Mouse (Mus musculus) macrophage (primary cell): Measurements from ENCODE around the gene Pfdn6. TPM values are rescaled to one million over a fixed set of nuclear protein-coding genes. Genes with fewer than 3 reads are reported as not detected.

Source experiments
- H3K27ac ChIP-seq: fragments of 350-480 bp; formaldehyde crosslinking; 2 replicates; pipeline ENCODE4 v1.9.0; 2021
- H3K36me3 ChIP-seq: fragments of 350-480 bp; formaldehyde crosslinking; 2 replicates; pipeline ENCODE4 v1.9.0; 2021; ENCODE audit errors: inconsistent target
- H3K4me3 ChIP-seq: fragments of 350-480 bp; formaldehyde crosslinking; 2 replicates; pipeline ENCODE4 v1.9.0; 2021; ENCODE audit errors: inconsistent target
- H3K79me2 ChIP-seq: fragments of 350-480 bp; formaldehyde crosslinking; 2 replicates; pipeline ENCODE4 v1.9.0; 2021; ENCODE audit errors: inconsistent target
- WGBS: methylation state at CpG from one replicate; pipeline ENCODE4 v1.1.7; 2026; ENCODE audit warnings: inconsistent platforms; ENCODE audit not compliant: missing documents; 5-methylcytosine and 5-hydroxymethylcytosine counted together
- polyA plus RNA-seq: library from polyadenylated mRNA; stranded (reverse); fragments of 250-400 nt; gene quantifications from 3 replicates; pipeline ENCODE4 v1.2.4, GENCODE M21; 2018; ENCODE audit warnings: inconsistent platforms

Pfdn6 gene
- polyA plus RNA-seq, 1 experiment from 2014 or later: 39.8 TPM

DNA sequence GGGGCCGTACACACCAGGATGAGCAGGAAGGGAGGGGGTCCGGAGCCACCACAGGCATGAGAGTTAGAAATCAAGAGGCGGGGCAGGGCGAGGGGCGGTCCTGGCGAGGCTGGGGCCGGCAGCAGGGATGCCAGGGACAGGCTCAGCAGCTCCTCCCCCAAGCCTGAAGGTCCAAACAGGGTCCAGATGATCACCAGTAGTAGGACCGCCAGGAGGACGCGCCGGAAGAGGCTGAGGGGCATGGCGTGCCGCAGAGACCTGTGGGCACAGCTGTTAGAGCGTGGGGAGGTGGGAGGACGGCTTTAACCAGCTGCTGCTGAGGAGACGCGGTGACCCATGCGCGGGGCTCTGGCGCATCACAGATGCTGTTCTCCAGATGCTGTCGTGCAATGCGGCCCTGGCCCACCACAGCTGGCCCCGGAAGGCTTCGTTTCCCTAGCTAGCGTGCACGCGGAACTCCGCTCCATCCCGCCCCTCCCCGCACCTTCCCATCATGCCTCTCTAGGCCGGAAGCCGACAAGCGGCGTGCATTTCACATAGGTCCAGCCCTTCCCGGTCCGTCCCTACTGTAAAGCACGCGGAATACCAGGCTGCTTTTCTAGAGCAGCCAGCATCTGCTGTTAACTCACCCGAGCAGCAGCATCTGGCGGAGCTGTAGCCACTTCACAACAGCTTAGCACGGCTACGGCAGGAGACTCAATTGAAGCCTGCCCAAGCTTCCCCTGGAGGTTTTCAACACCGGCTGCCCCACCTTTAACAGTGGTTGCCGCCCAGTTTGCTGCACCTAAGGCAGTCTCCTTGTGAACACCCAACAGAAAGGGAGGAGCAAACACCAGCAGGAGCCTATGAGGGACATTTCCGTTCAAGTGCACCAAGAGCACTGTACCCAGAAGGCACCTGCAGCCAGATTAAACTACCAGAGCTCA, 11.1 kb upstream of the Pfdn6 start, which contains the start of gene B3galt4:
B3galt4 (minus strand) TSS at position 468 of the 926 bp plus-strand sequence.
- H3K27ac ChIP-seq: peak within 1 kb of the TSS; percentile 54
- WGBS: 3% methylated on average over 43 of the region's 45 CpGs
- H3K36me3 ChIP-seq: peaks cover 17% of the 10 kb centered on the region; the same call in 1 of the 2 replicates
- H3K4me3 ChIP-seq: peak within 1 kb of the TSS; percentile 41
- peaks cover 58% of the 10 kb centered on the region for H3K79me2 ChIP-seq

DNA sequence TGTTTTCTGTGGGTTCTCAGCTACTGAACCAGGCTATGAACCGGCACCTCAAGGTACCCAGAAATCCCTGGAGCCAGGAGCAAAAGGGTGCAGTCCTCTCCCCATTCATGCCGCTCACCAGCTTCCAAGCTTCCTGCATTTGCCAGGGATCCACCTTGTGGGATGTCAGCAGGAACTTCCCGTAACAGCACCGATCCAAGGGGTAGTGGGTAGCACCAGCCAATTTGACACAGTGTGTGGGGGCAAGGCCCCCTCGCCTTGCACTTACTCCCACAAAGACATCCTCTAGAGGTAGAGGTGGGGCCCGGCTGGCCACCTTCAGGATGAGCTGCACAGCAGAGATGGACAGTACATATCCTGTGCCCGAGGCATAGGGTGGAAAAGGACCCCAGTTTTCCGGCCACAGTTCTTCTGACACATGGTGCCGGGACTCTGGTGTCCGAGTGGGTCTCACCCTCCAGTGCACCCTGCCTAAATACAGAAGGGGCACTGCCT, 10.0 kb upstream of the Pfdn6 start:
- peaks cover 17% of the 10 kb centered on the region; the same call in 1 of the 2 replicates for H3K36me3 ChIP-seq

DNA sequence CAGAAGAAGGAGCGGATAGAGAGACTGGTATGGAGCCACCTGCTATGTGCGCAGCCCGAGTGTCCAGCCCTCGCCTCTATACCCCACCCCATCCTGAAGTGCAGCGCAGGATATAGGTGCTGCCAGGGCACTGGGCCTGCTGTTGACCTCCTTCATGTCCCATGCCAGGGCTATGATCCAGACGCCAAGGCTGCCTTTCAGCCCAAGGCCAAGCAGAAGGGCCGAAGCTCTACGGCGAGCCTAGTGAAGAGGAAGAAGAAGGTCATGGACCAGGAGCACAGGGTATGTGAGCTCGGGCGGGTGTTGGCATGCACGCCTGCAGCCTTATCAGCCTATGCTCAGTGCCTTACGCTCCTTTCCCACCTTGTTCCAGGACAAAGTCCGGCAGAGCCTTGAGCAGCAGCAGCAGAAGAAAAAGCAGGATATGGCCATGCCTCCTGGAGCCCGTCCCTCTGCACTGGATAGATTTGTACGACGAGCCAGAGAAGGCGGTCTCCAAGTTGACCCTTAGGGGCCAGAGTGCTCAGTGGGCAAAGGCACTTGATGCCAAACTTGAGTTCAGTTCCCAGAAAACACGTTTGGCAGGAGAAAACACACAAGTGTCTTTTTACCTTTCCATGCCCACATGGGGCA, 8.9 kb upstream of the Pfdn6 start:
- 93% methylated on average over 18 of the region's 19 CpGs for WGBS

More for the DNA sequence above, 10.0 kb upstream of the Pfdn6 start:
- peaks cover 54% of the 10 kb centered on the region for H3K79me2 ChIP-seq
- H3K27ac ChIP-seq: no peak overlapping the region
- H3K4me3 ChIP-seq: peak overlapping the region; percentile 41; the same call in 1 of the 2 replicates
- 83% methylated on average over 10 of the region's 10 CpGs for WGBS

DNA sequence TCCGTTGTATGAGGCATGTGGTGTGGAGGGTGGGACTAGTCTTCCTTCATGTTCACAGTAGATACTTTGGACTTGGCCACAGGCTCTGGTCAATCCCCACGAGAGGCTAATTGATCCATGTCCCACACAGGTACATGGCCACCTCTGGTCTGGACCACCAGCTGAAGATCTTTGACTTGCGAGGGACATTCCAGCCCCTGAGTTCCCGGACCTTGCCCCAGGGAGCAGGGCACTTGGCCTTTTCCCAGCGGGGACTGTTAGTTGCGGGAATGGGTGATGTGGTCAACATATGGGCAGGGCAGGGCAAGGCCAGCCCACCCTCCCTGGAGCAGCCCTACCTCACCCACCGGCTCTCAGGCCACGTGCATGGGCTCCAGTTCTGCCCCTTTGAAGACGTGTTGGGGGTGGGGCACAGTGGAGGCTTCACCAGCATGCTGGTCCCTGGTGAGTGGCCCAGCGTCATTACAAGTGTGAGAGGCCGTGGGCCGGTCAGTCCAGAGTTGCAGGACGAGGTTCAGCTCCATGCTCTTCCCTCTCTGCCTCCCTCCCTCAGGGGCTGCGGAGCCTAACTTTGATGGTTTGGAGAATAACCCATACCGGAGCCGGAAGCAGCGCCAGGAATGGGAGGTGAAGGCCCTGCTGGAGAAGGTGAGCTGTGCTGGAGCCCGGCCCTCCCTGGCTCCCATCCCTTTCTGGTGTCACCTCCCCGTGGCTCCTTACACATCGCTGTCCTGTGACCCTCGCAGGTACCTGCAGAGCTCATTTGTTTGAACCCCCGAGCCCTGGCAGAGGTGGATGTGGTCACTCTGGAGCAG, 8.2 kb upstream of the Pfdn6 start:
- Histone ChIP-seq H3K79me2 (peaks cover 35% of the 10 kb centered on the region), H3K36me3 (peaks cover 21% of the 10 kb centered on the region; the same call in 1 of the 2 replicates), H3K27ac (peak overlapping the region; percentile 65), H3K4me3 (no peak overlapping the region)
- WGBS: 92% methylated on average over 22 of the region's 22 CpGs

More for the DNA sequence above, 8.9 kb upstream of the Pfdn6 start:
- Histone ChIP-seq H3K4me3 (no peak overlapping the region), H3K79me2 (peaks cover 42% of the 10 kb centered on the region), H3K36me3 (peaks cover 23% of the 10 kb centered on the region; the same call in 1 of the 2 replicates), H3K27ac (no peak overlapping the region)

DNA sequence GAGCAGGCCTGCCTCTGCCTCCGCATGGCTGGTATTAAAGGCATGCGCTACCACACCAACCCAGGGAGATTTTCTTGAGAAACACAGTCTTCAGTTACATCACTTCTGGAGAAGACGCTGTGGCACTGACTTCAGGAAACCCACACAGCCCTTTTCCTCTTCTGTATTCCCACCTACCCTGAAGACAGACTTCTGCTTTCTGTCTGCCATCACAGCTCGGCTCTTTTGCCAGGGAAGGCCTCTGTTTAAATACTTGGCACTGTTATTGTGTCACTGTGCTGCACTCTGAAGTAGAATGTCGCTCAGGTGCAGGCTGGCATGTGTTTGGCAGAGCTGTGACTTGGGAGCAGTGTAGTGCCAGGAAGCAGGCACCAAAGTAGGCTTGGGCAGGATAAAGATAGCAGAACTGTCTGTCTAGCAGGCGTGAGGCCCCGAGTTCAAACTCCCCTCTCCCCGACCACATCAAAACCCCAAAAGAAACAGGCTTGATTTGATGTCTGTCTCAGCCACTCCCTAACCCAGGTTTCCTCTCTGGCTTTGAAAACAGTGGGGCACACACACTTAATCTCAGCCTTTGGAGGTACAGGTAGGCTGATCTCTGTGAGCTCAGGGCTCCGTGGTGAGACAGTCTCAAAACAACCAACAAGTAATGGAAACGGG, 7.4 kb upstream of the Pfdn6 start:
- 20% methylated on average over 10 of the region's 10 CpGs for WGBS
- H3K79me2 ChIP-seq: peaks cover 30% of the 10 kb centered on the region; the same call in 1 of the 2 replicates
- H3K36me3 ChIP-seq: peaks cover 14% of the 10 kb centered on the region; the same call in 1 of the 2 replicates
- peak overlapping the region; percentile 65 for H3K27ac ChIP-seq
- H3K4me3 ChIP-seq: no peak overlapping the region

DNA sequence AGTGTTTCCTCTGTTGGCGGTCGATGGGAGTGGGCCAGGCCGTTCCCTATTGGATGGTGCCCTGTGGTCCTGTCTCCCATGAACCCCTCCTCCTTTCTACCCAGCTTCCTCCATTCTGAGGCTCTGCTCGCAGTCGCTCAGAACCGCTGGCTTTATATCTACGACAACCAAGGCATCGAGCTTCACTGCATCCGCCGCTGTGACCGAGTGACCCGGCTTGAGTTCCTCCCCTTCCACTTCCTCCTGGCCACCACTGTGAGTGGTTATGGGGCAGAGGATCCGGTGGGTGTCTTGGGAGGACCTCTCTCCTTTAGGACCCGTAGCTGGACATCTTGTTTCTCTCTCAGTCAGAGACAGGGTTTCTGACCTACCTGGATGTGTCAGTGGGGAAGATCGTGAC, 3.3 kb upstream of the Pfdn6 start:
- Histone ChIP-seq H3K27ac (no peak overlapping the region), H3K36me3 (peaks cover 7% of the 10 kb centered on the region; the same call in 1 of the 2 replicates), H3K4me3 (no peak overlapping the region), H3K79me2 (peaks cover 30% of the 10 kb centered on the region)
- WGBS: 94% methylated on average over 15 of the region's 15 CpGs

DNA sequence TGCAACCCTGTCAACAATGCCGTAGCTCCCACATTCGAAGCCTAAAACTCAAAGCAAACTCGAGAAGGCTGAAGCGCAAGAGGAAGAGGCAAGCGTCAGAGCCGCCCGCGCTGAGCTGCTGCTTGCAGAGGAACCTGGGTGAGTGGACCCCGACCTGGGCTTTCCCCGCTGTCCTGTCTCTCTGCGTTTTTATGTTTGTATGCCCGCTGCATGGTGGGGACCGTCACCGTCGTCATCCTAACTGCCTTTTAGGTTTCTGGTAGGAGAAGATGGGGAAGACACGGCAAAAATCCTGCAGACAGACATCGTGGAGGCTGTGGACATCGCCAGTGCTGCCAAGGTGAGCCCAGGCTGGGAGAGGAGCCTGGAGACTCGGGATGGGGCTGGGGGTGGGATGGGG, 1.2 kb upstream of the Pfdn6 start:
- no peak overlapping the region for H3K27ac ChIP-seq
- 43% methylated on average over 19 of the region's 19 CpGs for WGBS
- H3K4me3 ChIP-seq: peak overlapping the region; percentile 98
- H3K36me3 ChIP-seq: peaks cover 19% of the 10 kb centered on the region
- peaks cover 28% of the 10 kb centered on the region for H3K79me2 ChIP-seq

DNA sequence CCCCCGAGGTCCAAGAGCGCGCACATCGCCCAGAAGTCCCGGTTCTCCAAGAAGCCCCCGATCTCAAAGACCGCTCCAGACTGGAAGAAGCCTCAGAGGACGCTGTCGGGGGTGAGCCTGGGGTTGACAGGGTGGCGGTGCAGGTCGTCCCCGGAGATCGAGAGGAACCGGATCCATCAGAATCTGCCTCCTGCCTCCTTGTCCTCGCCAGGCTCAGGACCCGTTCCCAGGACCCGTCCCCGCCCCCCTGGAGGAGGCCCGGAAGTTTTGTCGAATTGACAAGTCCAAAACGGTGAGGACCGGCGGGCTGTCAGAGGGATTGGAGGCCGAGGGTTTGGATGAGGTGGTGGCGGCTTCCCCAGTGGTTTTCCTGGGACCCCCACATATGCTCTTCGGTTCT, 838 bp upstream of the Pfdn6 start:
- Histone ChIP-seq H3K27ac (no peak overlapping the region), H3K36me3 (peaks cover 21% of the 10 kb centered on the region)
- WGBS: 2% methylated on average over 26 of the region's 26 CpGs

DNA sequence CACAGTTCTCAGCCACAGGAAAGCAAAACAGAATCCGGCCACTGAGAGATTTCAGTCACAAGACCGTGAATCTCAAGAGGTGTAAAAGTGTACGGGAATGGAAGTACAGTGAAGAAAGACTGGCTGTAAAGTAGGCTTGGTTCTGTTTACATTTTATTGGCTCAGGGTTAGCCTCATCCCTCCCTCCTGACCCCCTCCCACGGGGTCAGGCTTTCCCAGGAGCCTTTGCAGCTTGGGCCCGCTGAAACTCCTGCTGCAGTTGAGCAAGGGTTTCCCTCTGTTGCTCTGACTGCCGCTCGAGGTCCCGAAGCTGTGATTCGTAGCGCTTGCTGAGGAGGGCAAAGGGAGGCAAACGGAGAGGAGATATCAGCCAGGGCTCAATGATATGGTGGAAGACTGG, 1.4 kb downstream of the Pfdn6 start:
- H3K79me2 ChIP-seq: peaks cover 52% of the 10 kb centered on the region
- H3K36me3 ChIP-seq: peaks cover 31% of the 10 kb centered on the region
- H3K4me3 ChIP-seq: no peak overlapping the region
- no peak overlapping the region for H3K27ac ChIP-seq
- WGBS: 76% methylated on average over 11 of the region's 11 CpGs

More for the DNA sequence above, 838 bp upstream of the Pfdn6 start:
- Histone ChIP-seq H3K4me3 (peak overlapping the region; percentile 98), H3K79me2 (peaks cover 30% of the 10 kb centered on the region)

DNA sequence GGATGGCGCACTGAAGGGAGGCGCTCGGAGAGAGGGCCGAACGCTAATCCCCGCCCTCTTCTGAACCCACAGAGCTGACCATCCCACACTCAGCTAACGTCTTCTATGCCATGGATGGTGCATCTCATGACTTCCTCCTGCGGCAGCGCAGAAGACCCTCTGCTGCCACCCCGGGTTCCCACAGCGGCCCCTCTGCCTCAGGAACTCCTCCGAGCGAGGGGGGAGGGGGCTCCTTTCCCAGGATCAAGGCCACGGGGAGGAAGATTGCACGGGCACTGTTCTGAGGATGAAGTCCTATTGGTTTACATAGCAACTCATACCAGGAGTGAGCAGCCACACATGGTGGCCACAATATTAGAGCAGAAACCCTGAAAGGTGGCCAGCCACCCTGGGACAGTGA, 3.1 kb downstream of the Pfdn6 start:
- H3K79me2 ChIP-seq: peaks cover 67% of the 10 kb centered on the region
- H3K36me3 ChIP-seq: peaks cover 43% of the 10 kb centered on the region
- no peak overlapping the region for H3K27ac ChIP-seq
- WGBS: 94% methylated on average over 15 of the region's 15 CpGs
- H3K4me3 ChIP-seq: no peak overlapping the region

DNA sequence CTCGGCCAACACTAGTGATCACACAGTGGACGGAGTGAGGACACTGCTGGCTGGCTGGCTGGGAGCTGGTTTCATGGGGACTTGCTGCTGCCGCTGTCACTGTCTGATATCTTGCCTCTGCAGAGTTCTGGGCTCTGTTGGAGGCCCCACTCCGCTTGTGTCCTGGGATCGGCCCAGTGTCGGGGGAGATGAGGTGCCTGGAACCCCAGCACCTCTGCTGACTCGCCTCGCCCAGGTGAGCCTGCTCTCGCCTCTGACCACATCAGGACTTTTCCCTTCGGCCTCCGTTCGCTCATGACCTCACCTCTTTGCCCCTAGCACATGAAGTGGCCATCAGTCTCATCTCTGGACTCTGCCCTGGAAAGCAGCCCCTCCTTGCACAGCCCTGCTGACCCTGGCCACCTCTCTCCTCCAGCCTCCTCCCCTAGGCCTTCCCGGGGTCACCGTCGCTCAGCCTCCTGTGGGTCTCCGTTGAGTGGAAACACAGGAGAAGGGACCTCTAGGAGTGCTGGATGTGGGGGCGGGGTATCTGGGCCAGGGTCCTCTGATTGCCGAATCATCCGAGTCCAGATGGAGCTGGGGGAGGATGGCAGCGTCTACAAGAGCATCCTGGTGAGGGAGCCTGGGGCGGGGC, 4.6 kb downstream of the Pfdn6 start:
- WGBS: 95% methylated on average over 21 of the region's 21 CpGs
- no peak overlapping the region for H3K27ac ChIP-seq
- peaks cover 43% of the 10 kb centered on the region for H3K36me3 ChIP-seq
- H3K79me2 ChIP-seq: peaks cover 70% of the 10 kb centered on the region
- no peak overlapping the region for H3K4me3 ChIP-seq

DNA sequence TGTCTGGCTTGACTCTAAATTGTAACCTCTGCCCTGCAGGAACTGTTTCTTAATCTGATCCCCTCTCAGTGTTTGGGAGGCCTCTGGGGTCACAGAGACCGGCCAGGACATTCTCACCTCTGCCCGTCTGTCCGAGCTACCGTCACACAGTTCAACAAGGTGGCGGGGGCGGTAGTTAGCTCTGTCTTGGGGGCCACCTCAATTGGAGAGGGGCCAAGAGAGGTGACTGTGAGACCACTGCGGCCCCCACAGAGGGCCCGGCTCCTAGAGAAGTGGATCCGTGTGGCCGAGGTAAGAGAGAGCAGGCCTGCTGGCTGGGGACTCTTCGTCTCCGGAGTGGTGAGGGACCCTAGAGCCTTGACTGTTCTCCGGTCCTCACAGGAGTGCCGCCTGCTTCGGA, 7.2 kb downstream of the Pfdn6 start:
- H3K36me3 ChIP-seq: peaks cover 51% of the 10 kb centered on the region
- H3K27ac ChIP-seq: no peak overlapping the region
- WGBS: 94% methylated on average over 15 of the region's 15 CpGs
- peaks cover 68% of the 10 kb centered on the region for H3K79me2 ChIP-seq
- no peak overlapping the region for H3K4me3 ChIP-seq

DNA sequence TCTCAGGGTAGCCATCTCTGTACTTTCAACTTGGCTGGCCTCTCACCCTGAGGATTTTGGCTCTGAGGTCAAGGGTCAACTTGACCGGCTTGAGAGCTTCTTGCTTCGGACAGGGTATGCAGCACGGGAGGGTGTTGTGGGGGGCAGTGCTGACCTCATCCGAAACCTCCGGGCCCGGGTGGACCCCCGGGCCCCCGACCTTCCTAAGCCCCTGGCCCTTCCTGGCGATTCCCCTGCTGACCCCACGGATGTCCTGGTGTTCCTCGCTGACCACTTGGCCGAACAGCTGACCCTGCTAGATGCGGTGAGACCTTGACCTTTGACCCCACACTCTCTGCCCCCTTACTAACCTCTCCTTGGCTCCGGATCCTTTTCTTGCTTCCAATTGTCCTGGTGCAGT, 7.7 kb downstream of the Pfdn6 start:
- H3K4me3 ChIP-seq: no peak overlapping the region
- no peak overlapping the region for H3K27ac ChIP-seq
- H3K36me3 ChIP-seq: peaks cover 53% of the 10 kb centered on the region
- peaks cover 73% of the 10 kb centered on the region for H3K79me2 ChIP-seq
- WGBS: 91% methylated on average over 14 of the region's 14 CpGs
